ENCODE assay signal across 14 mouse cellular contexts in the genomic region with DNA sequence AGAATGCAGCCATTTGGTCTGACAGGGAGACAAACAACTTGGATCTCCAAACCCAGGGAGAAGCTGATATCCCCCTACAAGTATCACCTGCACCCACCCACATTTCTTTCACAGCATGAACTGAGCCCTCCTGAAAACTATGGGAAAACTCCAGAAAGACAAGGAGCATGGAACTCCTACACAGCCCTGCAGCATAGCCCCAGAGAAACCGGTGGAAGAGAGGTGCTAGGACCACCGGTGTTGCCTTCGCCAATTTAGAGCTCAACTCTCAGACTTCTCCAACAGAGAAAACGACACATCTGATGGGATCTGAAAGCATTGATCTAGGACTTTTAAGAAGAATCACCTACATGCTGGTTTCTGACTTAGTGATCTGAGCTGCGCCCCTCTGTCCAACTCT.
DNase-seq lines count a peak whose midpoint lies in the region; ATAC-seq lines count a peak whose summit lies in the region.
"Had no signal": no experiment of that assay in that cellular context is flagged by ENCODE, and none has a peak within 500 bp of the region (broad histone marks: within the 10 kb centered on the region; RNA-seq: fewer than 3 reads in every experiment).

No protein-coding gene starts in this region.

- peaks cover 16% of the 10 kb centered on the region for H3K4me1 ChIP-seq in heart, embryonic 10.5 days
- H3K4me1 ChIP-seq in midbrain, embryonic 16.5 days (ENCODE audit: control insufficient read depth, insufficient read depth, low read length): peaks cover 17% of the 10 kb centered on the region
- peaks cover 25% of the 10 kb centered on the region for H3K4me1 ChIP-seq in midbrain, embryonic 13.5 days (replicated peaks)

- ATAC-seq in midbrain, embryonic 16.5 days: no peak
- no peak for ATAC-seq in midbrain, embryonic 13.5 days
- ATAC-seq: CD4-positive, CD25-positive, alpha-beta regulatory T cell, adult 4 months had no signal

- 65% methylated on average over 5 of the region's 5 CpGs for WGBS in heart, embryonic 10.5 days
- 69% methylated on average over 5 of the region's 5 CpGs for WGBS in midbrain, embryonic 16.5 days
- WGBS in midbrain, embryonic 13.5 days: 83% methylated on average over 5 of the region's 5 CpGs

- no peaks in the 10 kb centered on the region for H3K36me3 ChIP-seq in heart, embryonic 10.5 days
- no peaks in the 10 kb centered on the region for H3K36me3 ChIP-seq in midbrain, embryonic 16.5 days (ENCODE audit: control insufficient read depth, insufficient read depth, low read length)
- H3K36me3 ChIP-seq in midbrain, embryonic 13.5 days: no peaks in the 10 kb centered on the region
- H3K36me3 ChIP-seq: embryonic facial prominence, embryonic 13.5 days; embryonic facial prominence, embryonic 15.5 days; forebrain, embryonic 10.5 days; forebrain, embryonic 12.5 days had no signal

- peak; percentile 14 for DNase-seq in cerebellum, adult 9-11 months
- no peak for DNase-seq in cerebellum, adult 18-20 months
- DNase-seq in heart, embryonic 10.5 days (ENCODE audit: low spot score): peak; percentile 65
- DNase-seq in heart, postnatal 36 days: no peak
- no peak for DNase-seq in right cerebral cortex, postnatal 10 days (ENCODE audit: low spot score in 2 of 2)

- 0 out of 2 replicates have a peak, but pooled peaks cover 9% of the 10 kb centered on the region for H3K27me3 ChIP-seq in heart, embryonic 10.5 days (ENCODE audit: insufficient read depth, poor library complexity, severe bottlenecking)
- H3K27me3 ChIP-seq in midbrain, embryonic 16.5 days (ENCODE audit: control insufficient read depth, insufficient read depth, low read depth, low read length): no peaks in the 10 kb centered on the region
- H3K27me3 ChIP-seq in midbrain, embryonic 13.5 days: peaks cover 4% of the 10 kb centered on the region; the same call in 1 of the 2 replicates
- H3K27me3 ChIP-seq: CH12.LX; embryonic facial prominence, embryonic 15.5 days had no signal

- H3K9me3 ChIP-seq in heart, embryonic 10.5 days: no peaks in the 10 kb centered on the region
- H3K9me3 ChIP-seq in midbrain, embryonic 16.5 days (replicated peaks; ENCODE audit: control insufficient read depth, low read length, poor library complexity, severe bottlenecking): no peaks in the 10 kb centered on the region
- no peaks in the 10 kb centered on the region for H3K9me3 ChIP-seq in midbrain, embryonic 13.5 days
- H3K9me3 ChIP-seq: embryonic facial prominence, embryonic 15.5 days; forebrain, embryonic 10.5 days; forebrain, embryonic 12.5 days had no signal

- H3K4me3 ChIP-seq in heart, embryonic 10.5 days: no peak overlapping the region
- H3K4me3 ChIP-seq in midbrain, embryonic 16.5 days (ENCODE audit: low read depth, low read length): no peak overlapping the region
- no peak overlapping the region for H3K4me3 ChIP-seq in midbrain, embryonic 13.5 days (replicated peaks)
- H3K4me3 ChIP-seq: embryonic facial prominence, embryonic 13.5 days; embryonic facial prominence, embryonic 15.5 days; erythroblast, embryonic 14.5 days; forebrain, embryonic 10.5 days; forebrain, embryonic 12.5 days had no signal

- intact Hi-C loops in heart, postnatal 36 days (cut with DNase I): loop anchor here (2.0 kb wide), 1 partner anchor 1389 kb away; no protein-coding TSS in a partner anchor

- H3K27ac ChIP-seq in heart, embryonic 10.5 days: no peak overlapping the region
- peak overlapping the region; percentile 17; the same call in 1 of the 2 replicates for H3K27ac ChIP-seq in midbrain, embryonic 16.5 days (ENCODE audit: low read length)
- H3K27ac ChIP-seq in midbrain, embryonic 13.5 days: no peak overlapping the region
- H3K27ac ChIP-seq: embryonic facial prominence, embryonic 13.5 days; embryonic facial prominence, embryonic 15.5 days; forebrain, embryonic 10.5 days; forebrain, embryonic 12.5 days had no signal

- H3K9ac ChIP-seq in midbrain, embryonic 16.5 days (ENCODE audit: low read depth, low read length): no peak overlapping the region
- no peak overlapping the region for H3K9ac ChIP-seq in midbrain, embryonic 13.5 days (replicated peaks)
- H3K9ac ChIP-seq: embryonic facial prominence, embryonic 13.5 days; embryonic facial prominence, embryonic 15.5 days; forebrain, embryonic 12.5 days had no signal

- no peak overlapping the region for H3K4me2 ChIP-seq in midbrain, embryonic 16.5 days (ENCODE audit: low read length)
- no peak overlapping the region for H3K4me2 ChIP-seq in midbrain, embryonic 13.5 days (replicated peaks)
- H3K4me2 ChIP-seq: embryonic facial prominence, embryonic 13.5 days; embryonic facial prominence, embryonic 15.5 days; forebrain, embryonic 12.5 days had no signal

Comparison
In these comparisons a context has a peak if more than half of its experiments do, and no peak if none do; other contexts are left out.
1. DNase-seq: peak in cerebellum, adult 9-11 months (single experiment) and heart, embryonic 10.5 days (single experiment); none in cerebellum, adult 18-20 months (0 of 2), heart, postnatal 36 days (0 of 2) and right cerebral cortex, postnatal 10 days (0 of 2).